Mouse (Mus musculus) MN1 (cell line): ENCODE data around the gene Tmem230.

ENCODE experiments used
- DNase-seq: peaks from one replicate; pipeline ENCODE4 v3.0.0-alpha.2; 2016; ENCODE audit warnings: low spot score

Tmem230 gene

GRCm38 (mm10) chr2:132232413-132232945, 15.1 kb downstream of the Tmem230 start:
- DNase-seq, result no peak

- DNase-seq, result no peak
Measured at GRCm38 (mm10) chr2:132224359-132224758, 23.2 kb downstream of the Tmem230 start.

- no peak for DNase-seq
Measured at GRCm38 (mm10) chr2:132221611-132222073, 26.0 kb downstream of the Tmem230 start.

GRCm38 (mm10) chr2:132211995-132212656, 35.5 kb downstream of the Tmem230 start:
- peak; percentile 64 for DNase-seq

GRCm38 (mm10) chr2:132210806-132211312, 36.7 kb downstream of the Tmem230 start:
- DNase-seq, result no peak

GRCm38 (mm10) chr2:132208246-132208881, 39.2 kb downstream of the Tmem230 start:
- no peak for DNase-seq

GRCm38 (mm10) chr2:132206316-132206881, 41.2 kb downstream of the Tmem230 start:
- DNase-seq, result no peak

- no peak for DNase-seq
Measured at GRCm38 (mm10) chr2:132205549-132205948, 42.1 kb downstream of the Tmem230 start.

GRCm38 (mm10) chr2:132203773-132204172, 43.8 kb downstream of the Tmem230 start:
- no peak for DNase-seq

GRCm38 (mm10) chr2:132203186-132203585, 44.4 kb downstream of the Tmem230 start:
- no peak for DNase-seq

GRCm38 (mm10) chr2:132198017-132198933, 49.3 kb downstream of the Tmem230 start:
- DNase-seq, result no peak

- no peak for DNase-seq
Measured at GRCm38 (mm10) chr2:132195602-132196001, 52.0 kb downstream of the Tmem230 start.

- DNase-seq, result no peak
Measured at GRCm38 (mm10) chr2:132190602-132191161, 56.9 kb downstream of the Tmem230 start.
